Mouse (Mus musculus) naive thymus-derived CD4-positive, alpha-beta T cell, adult 2 months (primary cell): Measurements from ENCODE around the gene Actr8.

Source experiments
- DNase-seq: peaks from one replicate; pipeline ENCODE4 v3.0.0-alpha.2; 2011; ENCODE audit warnings: low read depth

Actr8 gene

DNA sequence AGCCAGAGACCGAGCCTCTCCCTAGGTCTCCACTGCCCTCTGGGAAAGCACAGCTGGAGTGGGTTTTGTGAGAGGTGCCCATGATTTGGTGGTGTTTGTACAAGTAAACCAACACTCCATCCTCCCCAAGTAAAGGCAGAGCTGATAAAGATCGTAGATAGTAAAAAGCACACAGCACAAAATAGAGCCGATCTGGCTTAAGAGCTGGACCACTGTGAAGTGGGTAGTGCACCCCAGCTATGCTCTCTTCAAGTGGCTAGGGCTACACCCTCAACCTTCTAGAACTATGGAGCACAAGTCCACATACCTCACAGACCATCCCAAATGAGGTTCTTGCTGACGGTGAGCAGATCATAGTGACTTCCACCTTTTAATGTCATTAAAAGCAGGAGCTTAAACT lies 61.3 kb downstream of the Actr8 start:
- no peak for DNase-seq

DNA sequence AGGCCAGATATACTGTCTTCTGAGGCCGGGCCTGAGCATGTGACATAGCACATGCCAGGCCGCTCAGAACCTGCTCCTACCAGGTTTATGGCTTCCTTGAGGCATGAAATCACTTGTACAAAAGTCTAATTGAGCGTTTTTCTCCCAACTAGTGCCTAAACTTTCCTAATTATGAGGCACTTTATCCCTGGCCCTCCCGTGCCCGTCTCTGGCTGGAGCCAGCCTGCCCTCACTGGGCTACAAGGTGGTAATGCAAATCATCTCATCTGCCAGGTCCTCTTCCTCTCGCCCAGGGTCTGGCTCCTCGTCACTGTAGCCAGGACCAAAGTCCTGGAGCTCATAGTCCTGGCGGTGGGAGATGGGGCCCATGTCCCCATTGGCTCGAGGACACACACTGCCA lies 63.7 kb downstream of the Actr8 start:
- DNase-seq, result no peak

DNA sequence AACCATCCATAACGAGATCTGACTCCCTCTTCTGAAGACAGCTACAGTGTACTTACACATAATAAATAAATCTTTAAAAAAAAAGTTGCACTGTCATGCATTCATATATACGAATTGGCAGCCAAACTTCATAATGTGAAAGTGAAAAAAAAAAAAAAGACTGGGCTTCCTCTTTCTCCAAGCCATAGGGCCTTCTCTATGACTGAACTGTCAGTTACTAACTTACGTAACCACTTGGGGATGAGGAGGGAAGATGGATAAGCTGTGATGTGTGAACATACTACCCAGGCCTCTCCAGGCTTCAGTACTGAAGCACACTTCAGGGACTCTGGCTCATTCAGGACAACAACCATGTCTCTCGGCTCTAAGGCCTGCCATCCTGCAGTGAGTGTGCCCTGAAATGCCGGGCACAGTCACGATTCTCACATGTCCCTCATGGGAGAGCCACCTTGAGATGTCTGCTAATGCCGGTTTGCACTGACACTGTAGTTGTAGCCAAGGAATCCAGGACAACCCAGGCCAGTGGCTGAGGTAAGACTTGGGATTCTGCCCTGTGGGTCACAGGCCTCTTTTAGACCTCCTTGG lies 65.3 kb downstream of the Actr8 start:
- DNase-seq, result no peak

DNA sequence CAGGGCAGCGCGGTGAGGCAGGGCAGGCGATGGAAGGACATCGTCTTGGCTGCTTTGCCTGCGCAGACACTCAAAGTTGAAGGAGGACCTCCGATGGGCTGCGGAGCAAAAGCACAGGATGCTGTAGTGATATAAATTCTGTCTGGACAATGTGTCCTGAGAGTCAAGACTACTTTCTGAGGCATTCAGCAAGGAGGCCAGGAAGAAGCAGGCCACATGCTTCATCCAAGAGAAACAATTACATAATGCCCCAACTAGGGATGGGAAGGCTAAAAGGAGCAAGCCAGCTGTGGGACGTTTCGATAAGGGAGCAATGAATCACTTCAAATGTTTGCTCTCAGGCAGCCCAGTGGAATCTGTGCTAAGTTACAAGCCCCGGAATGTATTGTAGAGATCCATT lies 67.1 kb downstream of the Actr8 start:
- DNase-seq, result no peak

DNA sequence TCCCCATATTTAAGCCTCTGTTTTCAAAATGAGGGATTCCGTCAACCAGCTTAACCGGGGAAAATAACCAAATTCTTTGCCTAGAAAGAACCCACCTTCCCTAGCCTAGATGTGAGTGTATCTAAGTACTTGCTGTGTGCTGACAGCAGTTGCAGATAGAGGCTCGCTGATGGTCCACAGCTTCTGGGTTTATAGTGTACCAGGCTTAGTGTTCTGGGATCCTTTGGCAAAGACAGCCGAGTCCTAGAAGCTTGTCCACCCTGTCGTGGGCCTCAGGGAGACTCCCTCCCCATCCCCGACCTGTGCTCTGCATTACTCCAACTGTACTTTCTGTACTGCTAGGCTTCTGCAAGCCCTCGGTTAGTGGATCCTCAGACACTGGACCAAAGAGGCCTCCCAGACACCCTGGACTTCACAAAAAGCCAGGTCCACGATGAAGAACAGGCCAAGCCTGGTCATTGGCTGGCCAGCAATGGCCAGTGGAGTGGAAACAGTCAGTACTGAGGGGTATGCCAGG lies 67.6 kb downstream of the Actr8 start:
- no peak for DNase-seq

DNA sequence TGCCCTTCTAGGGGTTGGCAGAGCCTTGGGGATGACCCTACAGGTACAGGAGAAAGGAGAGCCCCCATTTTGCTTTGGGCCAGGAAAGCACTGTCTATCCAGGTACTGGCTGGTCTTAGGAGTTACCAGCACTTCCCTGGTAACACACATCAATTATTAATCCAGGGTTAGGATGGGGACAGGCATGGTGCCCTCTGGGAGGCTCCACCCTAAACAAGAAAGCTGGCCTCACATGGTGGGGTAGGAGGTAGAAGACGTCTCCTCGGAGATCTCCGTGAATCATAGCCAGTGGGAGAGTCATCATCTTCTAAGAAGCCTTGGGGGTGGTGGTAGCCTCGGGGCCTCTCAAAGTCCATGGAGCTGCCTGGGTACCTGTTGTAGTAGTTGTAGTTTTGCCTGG lies 68.8 kb downstream of the Actr8 start:
- DNase-seq, result no peak

DNA sequence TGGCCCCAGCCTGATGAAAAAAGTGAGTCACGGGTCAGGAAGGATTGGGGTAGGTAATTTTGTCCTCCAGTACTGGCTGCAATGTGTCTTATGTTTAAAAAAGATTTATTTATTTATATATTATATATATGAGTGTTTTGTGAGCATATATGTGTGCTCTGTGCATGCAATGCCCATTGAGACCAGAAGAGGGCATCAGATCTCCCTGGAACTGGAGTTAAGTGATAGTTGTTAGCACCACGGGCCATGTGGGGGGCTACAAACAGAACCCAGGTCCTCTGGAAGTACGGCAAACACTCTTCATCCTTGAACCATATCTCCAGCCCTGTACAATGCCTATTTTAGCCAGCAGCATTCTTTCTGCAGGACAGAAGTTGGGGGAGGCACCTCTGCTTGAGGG lies 69.9 kb downstream of the Actr8 start:
- no peak for DNase-seq

DNA sequence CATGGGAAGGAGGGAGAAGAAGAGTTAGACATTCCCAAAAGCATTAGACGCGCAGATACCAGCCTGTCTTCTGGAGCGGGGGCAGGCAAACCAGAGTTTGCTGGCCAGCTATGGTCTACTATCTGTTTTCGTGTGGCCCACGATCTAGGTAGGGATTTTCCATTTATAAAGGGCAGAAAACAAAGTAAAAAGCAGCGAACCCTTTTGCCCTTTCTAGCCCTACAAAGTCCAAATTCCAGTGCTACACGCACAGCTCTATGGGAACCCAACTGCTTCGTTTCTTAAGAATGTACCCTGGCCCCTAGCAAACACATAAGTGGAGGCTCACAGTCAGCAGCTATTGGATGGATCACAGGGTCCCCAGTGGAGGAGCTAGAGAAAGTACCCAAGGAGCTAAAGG lies 72.1 kb downstream of the Actr8 start:
- DNase-seq, result no peak

DNA sequence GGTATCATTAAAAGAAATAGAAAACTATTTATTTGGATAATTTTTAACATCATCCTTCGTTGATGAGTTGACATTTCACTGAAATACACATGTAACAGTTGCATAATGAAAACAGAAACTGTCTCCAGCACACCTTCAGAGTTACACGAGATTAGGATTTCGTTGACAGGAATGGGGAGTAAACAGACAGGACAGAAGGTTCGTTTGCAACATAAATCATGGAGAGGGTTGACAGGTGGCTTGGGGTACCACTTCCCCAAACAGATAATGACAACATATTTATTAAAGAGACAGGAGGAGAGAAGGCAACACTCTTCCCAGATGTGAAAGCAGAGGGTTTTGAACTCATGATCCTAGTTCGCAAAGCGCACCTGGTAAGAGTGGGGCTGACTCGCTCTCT lies 76.8 kb downstream of the Actr8 start:
- no peak for DNase-seq
